Mouse (Mus musculus) ovary, postnatal 10 days (tissue): ENCODE measurements around the gene Syn2.

Source experiments
- DNase-seq: peaks from one replicate; pipeline ENCODE4 v3.0.0; 2022; ENCODE audit warnings: low spot score

The Syn2 gene

DNA sequence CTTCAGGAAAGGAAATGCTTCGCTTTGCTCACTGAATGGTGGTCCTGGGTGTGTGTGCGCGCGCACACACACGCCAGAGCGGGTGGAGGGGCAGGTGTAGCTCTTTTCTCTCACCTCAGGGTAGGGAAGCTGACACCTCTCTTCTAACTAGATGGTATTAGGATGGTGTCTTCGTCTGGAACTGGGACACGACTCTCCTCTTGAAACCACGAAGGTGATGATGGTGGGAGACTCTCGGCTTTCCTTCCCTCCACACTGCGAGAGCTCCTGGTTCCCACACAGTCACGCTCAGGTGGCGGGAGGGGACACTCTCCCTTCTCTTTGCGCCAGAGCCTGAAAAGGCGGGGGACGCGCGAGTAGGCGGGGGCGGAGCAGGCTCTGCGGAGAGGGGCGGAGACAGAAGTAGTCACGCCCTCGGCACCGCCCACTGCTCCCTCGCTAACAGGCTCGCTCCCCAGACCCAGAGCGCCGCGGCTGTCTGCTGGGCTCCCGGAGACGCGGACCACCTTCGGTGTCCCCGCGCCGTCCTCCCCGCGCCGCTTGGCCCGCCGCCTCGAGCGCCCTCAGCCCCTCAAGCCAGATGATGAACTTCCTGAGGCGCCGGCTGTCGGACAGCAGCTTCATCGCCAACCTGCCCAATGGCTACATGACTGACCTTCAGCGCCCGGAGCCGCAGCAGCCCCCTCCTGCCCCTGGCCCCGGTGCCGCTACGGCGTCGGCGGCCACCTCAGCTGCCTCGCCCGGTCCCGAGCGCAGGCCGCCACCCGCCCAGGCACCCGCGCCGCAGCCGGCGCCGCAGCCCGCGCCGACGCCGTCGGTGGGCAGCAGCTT lies at the start of gene Syn2:
Gene Syn2, plus strand, starts transcription at position 402 of the 831 bp plus-strand sequence.
- peak; percentile 36 for DNase-seq

DNA sequence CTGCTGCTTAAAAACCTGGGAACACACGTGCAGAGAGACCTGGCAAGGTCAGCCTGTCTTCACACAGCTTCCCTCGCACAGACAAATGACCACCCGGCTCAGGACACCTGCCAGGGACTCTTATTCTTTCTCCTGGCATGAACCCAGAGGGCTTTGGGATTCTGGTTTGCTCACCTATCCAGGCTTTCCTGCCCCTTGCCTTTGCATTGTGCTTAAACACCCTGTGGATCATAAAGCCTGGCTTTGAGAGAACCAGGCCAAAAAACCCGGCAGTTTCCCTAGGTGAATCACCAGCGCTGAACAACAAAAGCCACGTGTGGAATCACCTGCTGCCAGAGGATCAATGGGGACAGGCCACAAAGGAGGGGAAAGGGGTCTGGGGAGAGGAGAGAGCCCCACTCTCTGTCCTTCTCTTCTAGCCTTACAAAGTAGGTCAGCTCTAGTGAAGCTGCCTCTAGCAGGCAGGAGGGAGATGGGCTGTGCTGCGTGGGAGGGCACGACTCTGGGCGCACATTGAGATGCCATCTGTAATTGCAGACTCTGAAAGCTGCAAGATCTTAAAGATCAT lies 49.3 kb upstream of the Syn2 start:
- no peak for DNase-seq

DNA sequence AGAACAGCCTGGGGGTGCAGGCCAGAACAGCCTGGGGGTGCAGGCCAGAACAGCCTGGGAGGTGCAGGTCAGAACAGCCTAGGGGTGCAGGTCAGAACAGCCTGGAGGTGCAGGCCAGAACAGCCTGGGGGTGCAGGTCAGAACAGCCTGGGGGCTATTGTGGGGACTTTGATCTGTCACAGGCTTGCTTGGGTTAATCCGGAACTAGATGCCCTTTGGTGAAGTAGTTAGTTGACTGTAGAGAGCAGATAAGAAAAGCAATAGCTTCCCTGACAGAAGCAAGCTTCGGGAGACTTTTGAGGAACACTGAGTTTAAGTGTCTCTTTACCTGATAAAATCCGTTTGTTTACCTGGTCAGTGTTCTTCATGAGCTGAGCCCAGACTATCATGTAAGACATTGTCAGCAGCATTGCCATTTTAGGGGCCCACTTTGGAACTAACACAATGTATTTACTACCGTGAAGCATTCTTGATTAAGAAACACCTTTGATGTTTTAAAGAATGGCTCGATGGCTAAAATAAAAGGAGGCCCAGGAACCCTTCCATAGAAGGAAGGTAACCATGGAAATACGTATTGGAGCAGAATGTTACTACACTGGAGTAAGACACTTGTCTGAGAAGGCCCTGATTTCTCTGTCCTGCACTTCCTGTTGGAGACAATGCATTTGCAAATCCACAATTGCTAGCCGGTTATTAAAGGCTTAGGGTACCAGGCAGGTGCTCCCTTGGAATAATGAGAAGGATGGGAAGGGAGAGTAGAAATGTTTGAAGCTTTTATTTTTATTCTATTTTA lies 46.2 kb upstream of the Syn2 start:
- no peak for DNase-seq

DNA sequence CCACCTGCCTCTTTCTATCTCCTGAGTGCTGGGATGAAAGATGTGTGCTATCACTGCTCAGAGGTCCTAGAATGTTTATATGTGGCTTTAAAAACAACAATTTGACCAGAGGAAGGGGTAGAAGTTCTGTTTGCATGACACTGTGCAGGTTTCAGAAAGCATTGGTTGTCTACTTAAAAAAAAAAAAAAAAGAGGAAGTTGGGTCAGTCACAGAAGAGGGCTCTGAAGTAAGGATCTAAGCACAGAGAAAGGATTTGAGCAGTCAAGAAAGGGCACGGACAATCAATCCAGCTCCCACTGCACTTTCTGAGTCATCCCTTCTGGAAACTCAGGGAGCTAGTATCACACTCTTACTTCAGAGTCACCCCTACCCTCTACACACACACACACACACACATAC lies 43.0 kb upstream of the Syn2 start:
- DNase-seq: no peak

DNA sequence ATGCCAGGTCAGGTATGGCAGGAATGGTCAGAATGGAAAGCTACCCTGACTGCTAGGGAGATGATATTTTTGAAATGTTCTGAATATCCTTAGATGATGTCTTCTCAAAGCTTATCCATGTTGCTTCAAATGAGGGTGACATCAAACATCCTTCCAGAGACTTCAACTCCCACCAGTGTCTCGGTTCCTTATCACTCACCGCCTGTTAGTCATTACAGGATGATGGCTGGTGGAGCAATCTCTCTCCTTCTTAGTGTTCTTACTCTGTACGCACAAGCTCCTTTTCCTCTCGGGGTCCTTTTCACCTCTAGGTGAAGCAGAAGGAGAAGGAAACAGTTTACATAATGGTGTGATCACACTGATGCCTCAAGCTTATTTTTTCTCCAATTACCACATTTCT lies 32.2 kb upstream of the Syn2 start:
- DNase-seq: no peak

DNA sequence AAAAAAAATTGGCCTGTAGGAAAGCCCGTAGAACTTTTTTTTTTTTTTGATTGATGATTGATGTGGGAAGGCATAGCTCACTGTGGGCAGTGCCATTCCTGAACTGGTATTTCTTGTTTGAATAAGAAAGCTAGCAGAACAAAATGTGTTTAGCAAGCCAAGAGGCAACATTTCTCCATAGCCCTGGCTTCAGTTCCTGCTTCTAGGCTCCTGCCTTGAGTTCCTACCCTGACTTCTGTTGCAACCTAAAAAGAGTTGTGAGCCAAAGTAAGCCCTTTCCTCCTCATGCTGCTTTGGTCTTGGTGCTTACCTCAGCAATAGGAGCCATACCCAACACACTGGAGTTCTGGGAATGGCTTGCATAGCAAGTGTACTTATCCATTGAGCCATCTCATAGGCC lies 23.3 kb upstream of the Syn2 start:
- no peak for DNase-seq

DNA sequence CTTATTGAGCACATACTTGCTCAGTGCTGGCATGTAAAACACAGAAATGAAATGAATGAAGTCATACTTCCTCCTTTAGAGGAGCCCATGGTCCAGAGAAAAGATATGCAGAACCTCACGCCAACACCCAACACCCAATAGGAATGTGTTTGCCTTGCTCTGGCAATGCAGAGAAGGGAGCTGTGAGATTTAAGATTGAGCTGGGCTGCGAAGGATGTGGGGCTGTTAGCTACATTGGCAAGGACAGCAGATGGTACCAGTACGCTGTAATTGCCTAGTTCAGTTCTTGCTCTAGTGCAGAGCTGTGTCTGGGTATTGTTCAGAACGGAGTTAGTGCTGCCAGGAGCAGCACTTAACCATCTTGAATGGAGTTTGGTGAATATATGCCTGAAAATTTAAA lies 12.5 kb upstream of the Syn2 start:
- no peak for DNase-seq

DNA sequence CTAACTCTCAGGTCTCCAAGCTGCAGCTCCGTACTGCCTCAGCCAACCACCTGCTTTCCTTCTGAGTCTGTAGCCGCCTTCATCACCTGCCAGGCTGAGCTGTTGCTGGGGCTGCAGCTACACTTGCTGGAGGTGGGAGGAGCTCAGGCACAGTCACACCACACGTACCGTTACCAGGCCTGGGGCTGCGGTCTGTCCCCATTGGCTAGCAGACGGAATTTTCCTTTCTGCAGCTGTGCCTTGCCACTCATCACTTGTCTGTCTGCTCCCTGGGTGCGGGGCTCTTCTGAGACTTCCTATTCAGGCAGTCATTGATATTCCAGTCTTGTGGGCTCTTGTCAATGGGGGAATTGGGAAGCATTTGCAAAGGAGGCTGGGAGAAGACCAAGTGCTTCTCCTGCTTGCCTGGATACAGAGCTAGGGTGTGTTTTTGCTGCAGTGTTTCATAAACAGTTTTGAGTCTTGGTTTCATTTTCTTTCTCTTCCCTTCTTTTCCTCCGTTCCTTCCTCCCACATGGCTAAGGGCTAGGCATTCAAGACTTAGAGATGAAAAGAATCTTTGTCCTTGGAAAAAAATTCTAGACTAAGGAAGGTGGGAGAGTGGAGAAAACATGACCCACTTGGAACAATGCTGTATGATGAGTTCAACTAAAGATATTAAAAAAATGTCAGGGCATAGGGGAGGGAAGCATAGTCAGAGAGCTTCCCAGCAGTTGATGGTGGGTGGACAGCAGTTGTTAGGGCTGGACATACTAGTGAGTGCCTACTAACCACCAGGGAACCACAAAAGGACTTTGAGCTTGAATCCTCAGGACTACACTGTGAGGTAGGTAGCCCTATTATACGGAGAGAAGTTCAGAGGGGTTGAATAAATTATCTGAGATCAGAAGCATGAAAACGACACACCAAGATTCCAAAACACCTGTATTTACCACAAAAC lies 11.2 kb upstream of the Syn2 start:
- no peak for DNase-seq

DNA sequence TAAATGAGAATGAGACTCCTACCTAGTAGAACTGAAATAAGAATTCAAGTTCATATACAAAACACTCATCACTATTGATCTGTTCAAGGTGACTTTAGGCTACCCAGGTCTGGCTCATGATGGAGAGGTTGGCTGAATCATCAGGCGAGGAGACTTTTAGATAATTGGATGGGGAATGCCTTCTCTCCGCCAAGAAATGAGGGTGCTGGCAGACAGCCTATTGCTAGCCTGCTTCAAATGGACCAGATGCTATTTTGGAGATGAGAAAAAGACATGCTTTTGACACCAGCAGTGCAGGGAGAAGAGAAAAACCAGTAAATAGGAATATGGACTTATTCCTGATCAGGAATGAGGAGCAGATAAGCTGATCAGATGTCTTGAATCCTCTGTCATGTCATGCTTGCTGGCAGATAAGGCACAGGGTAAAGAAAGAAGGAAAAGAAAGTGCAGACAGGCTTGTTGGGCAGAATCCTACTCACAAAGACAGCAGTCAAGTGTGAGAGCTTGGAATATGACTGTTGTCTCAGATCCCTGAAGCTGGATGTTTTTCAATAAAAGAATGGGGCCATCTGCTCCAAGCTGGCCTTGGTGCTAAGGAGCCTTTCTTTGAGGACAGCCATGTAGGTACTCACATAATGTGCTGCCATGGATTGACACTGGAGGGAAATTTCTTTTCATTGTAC lies 9.9 kb upstream of the Syn2 start:
- no peak for DNase-seq

DNA sequence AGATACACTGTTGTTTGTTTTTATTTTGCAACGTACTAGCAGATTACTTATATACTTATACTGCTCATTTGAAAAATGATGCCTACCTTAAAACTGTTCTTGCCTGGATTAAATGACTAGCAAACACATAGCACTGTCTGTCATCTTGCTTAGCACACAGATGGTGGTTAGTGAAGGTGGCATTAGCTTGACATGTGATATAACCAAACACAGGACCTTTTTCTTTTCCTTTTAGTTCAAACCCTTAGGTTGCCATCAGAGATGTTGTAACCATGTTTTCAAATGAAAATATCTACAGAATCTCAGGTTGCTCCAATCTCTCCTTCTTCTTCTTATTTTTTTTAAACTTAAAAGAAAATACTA lies 9.4 kb upstream of the Syn2 start:
- DNase-seq: no peak

DNA sequence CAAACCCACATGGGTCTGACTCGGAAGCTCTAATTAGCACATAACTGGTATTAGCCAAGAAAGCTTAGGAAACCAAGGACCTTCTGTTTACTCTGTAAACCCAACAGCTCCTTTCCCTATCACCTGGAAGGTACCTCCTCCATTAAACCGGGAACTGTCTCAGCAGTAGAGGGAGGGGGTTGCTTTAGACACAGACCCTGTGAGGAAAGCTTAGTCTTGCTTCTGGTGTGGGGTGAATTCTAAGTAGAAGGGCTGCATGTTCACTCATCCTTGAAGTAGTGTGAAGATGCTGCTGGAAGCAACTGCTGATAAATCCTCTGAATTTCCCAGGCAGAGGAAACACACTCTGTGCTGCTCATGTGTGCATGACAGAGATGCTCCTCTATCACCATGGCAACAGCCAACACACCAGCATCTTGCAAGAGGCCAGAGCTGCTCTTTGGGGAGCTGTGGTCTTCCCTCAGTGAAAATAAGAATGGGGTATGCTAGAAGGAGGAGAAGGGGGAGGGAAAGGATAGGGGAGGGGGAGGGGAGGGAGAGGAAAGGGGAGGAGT lies 8.4 kb upstream of the Syn2 start:
- DNase-seq: no peak

DNA sequence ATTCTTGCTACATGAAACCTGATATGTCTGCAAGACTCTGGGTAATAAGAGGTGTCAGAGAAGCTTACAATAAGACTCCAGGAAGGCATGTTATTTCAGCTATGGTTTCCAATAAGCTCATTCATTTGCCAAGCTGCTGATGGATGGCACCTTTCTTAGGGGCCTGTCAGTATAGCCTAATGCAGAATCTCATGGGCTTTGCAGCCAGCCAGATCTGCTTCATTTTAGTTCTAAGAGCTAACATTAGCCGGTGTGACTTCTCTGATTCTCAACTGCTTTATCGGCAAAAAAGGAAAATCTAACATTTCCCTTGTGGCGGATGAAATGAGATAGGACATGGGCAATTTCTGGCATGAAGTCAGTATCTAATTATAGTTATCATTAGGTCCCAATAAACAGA lies 7.9 kb upstream of the Syn2 start:
- no peak for DNase-seq

DNA sequence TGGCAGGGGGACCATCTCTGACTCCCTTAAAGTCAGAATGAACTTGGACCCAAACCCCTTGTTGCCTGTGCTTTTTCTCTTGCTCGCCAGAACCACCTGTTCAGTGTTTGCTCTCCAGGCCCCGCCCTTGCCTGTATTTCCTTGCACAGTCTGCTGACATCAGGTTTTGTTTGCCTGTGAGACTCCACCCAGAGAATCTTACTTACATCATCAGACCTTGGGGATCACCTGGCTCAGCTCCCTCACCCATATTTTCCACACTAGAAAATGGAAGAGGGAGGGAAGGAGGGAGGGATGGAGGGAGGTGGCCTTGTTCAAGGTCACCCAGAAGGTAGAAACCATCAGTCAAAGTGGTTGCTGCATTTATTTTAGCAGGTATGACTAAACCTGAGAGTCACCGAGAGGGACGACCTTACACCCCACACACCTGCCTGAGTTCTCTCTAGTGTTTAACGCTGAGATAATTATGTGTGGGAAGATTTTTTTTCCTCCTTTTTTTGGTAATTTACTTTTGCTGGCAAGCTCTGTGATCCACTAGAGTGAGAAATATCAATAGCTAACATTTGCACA lies 7.4 kb upstream of the Syn2 start:
- no peak for DNase-seq

DNA sequence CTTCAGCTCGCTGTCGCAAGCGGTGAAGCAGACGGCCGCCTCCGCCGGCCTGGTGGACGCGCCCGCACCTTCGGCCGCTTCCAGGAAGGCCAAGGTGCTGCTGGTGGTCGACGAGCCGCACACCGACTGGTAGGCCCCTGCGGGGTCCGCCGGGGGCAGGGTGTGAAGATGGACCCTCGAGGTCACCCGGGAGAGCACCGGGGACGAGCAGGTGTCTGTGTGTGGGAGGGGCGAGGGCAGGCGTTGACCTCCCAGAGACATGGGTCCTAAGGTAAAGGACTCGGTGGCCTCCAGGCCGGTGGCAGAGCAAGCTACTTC lies 589 bp downstream of the Syn2 start:
- no peak for DNase-seq

DNA sequence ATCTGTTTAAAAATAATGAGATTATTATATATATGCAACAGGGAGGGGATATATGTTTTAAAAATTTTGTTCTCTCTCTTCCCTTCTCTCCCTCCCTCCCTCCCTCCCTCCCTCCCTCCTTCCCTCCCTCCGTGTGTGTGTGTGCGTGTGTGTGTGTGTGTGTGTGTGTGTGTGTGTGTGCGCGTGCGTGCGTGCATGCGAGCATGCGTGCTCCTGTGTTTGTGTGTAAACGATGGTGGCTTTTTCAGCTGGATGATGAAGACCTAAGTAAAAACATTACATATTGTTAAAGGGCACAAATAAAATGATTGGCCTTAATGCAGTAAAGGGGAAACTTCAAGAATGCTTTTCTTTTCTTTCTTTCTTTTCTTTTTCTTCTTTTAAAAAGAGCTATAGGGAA lies 1.5 kb downstream of the Syn2 start:
- DNase-seq: no peak

DNA sequence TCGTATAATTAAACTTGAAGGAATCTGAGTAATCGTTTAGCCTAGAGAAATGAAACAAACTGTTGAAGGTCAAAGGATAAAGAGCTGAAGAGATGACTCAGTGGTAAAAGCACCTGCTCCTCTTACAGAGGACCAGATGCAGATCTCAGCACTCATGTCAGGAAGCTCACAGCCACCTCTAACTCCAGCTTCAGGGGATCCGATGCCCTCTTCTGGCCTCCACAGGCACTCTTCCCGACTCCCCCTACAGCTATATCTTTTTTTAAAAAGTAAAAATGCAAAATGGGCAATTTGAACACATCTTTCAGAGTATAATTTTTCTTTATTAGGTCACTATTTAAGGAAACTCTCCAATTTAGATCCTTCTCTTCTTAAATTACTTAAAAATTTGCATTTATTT lies 6.7 kb downstream of the Syn2 start:
- DNase-seq: no peak

DNA sequence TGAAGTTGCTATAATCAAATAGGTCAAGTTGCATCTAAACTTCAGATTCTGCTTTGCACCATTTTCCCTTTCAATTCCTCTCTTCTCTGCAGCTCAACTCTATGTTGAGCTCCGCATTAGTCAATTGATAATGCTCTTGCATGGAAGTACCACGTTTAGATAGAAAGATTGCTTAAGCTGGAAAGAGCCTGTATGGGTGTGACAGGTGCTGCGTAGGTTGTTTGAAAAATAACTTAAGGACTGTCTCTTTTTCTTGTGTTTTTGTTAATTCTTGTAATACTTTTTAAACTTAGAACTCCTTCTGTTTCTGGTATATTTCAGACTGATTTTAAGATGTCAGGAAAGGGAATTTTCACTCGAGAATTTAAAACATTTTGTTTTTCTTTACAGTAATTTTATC lies 26.5 kb downstream of the Syn2 start:
- DNase-seq: no peak

DNA sequence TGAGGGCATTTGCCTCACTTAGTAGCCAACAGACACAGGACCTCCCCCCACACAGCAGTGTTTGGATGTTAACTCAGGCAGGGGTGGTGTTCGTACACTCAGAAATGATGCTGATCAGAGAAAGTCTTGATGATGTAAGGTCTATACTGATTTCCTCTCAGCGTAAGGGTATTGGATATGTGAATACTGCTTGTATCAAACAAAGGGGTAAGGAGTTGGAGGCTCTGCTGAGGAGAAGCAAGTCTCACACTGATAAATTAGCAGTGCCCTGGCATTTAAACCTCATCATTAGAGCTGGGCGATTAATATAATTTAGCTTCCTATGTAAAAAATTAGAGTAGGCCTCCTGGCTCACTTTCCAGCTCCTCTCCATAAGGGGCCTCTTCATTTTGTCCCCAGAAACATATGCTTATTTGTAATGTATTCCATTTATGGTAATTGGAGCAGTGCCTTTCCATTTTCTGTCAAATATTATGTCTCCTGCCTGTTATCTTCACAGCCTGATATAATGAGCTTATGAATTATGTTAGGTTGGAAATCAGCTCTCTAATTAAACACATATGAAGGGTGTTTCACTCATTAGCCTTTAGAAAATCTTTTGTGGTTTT lies 31.3 kb downstream of the Syn2 start:
- no peak for DNase-seq

DNA sequence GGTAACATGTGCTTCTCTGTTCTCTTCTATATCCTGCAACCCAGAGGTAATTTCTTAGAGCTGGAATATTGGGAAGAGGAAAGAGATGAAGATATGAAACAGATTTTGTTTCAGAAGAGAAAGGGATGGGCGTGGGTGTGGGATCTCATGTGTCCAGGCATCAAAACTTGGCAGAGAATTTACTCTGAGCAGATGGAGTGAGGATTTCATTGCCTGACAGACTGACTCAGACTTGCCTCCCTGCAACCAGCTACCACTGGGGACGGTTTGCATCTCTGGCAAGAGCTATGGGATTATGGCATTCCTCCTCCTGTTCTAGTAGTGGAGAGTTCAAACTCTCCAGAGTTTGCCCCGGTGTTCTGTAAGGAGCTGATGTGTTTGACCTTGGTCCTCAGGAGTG lies 34.2 kb downstream of the Syn2 start:
- DNase-seq: no peak

DNA sequence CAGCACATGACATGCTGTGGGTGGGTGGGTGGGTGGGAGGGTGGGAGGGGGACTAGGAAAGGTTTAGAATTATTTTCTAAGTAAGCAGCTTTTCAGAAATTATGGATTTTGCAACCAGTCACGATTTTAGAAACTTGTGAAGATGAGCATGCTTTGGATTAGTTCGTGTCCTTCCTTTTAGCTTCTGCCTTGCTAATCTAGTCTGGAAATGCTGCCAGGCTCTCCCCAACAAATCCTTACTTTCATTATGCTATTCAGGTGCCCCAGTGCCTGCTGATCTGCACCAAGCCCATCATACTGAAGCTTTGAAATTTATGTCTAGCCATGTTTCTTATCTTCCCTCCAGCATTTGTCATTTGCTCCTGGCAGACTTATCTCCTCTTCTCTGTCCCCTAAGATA lies 34.8 kb downstream of the Syn2 start:
- no peak for DNase-seq

DNA sequence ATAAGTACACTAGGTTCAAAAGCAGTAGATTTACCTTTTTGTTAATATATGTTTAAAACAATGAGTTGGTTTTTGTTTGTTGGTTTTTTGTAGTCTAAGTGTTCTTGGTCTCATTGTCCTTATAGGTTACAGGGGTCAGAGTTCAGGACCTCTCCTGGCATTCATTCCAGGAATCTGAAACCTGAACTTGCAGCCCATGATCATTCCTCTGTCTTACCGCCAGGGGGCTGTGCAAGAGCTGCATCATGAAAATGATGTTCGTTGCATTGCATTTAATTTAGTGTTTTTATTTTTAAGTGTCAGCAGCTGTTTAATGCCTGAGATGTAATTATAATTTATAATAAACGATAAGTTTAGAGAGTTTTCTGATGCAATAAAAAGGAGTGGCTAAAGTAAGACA lies 40.1 kb downstream of the Syn2 start:
- no peak for DNase-seq
